Mouse (Mus musculus) cerebellum, adult 9-10 months (tissue): Measurements from ENCODE around the gene Gpx8.
A peak's percentile ranks its signal among the peaks of the same experiment; 100 is the strongest.
"Not testable (repeated sequence)": the region's sequence is repeated elsewhere in the genome, so short reads cannot be mapped to it uniquely, and the experiment has no call there.

Experiments used
- DNase-seq: peaks from one replicate; pipeline ENCODE4 v3.0.0; 2022

Gpx8 gene

DNA sequence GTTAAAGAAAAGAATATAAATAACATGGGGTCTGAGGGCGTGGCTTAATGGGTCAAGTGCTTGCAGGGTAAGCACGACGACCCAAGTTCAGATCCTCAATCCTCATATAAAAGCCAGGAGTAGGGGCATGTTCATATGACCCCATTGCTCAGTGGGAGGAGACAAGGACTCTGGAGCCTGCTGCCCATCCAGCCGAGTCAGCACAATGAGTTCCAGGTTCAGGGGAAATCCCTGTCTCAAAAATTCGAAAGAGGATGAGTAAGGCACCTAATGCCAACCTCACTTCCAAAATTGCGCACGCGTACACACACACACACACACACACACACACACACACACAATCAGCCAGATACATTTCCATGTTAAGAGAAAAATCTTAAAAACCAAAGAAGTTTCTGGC is 23.7 kb downstream of the Gpx8 start:
- DNase-seq, result no peak

- DNase-seq, result no peak
Observed at GRCm38 (mm10) chr13:113021521-113021920, 24.7 kb downstream of the Gpx8 start.

DNA sequence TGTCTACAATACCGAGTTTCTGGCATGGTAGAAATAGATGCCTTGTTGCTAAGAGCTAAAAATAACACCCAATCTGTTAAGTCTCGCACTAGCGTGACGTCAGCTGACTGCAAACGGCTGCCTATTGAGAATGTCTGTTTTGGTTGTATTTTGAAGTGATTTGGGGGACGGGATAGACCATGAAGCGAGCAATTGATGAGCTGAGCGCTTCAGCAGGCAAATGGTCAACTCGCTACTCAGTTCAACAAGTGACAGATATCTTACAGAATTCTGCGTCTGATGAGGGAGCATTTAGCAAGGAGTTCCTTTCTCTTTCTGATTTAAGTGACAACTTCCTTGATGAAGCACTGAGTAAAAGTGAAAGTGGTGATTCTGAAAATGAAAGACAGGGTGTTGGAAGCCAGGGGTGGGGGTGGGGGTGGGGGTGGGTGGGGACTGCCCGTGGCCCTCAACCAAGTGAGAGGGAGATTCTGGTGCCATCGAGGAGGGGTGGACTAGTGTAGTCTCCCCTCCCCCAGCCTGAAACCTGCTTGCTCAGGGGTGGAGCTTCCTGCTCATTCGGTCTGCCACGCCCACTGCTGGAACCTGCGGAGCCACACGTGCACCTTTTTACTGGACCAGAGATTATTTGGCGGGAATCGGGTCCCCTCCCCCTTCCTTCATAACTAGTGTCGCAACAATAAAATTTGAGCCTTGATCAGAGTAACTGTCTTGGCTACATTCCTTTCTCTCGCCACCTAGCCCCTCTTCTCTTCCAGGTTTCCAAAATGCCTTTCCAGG is 32.8 kb downstream of the Gpx8 start:
- not testable (repeated sequence) for DNase-seq

- no peak for DNase-seq
Observed at GRCm38 (mm10) chr13:113012683-113013082, 33.5 kb downstream of the Gpx8 start.

GRCm38 (mm10) chr13:113000576-113001318 is 45.5 kb downstream of the Gpx8 start:
- DNase-seq, result no peak

GRCm38 (mm10) chr13:113000090-113000489 is 46.1 kb downstream of the Gpx8 start:
- no peak for DNase-seq

DNA sequence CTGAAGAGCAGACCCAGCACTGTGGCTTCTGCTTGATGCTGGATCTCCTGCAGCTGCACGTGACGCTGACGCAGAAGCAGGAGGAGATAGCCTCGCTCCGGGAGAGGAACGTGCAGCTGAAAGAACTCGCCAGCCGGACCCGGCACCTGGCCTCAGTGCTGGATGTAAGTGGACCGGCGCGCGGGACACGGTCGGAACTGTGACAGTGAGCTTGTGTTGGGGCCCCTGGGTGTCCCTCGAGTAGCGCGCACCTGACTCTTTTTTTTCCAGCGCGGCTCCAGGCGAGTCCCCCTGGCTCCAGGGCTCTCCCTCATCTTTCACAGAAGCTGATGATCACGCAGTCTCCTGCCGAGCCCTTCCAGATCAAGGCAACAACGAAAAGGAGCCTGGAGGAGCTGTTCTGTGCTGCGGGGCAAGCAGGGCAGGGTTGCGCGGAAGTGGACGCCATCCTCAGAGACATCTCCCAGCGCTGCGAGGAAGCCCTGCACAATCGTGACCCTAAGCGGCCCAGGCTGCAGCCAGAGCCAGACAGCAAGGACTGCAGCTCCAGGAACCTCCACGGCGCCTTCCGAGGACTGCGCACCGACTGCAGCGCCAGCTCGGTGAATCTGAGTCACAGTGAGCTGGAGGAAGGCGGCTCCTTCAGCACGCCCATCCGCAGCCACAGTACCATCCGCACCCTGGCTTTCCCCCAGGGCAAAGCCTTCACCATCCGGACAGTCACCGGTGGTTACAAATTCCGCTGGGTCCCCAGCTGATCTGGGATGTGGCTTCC is 47.6 kb downstream of the Gpx8 start:
- no peak for DNase-seq

GRCm38 (mm10) chr13:112997369-112997768 is 48.8 kb downstream of the Gpx8 start:
- DNase-seq, result no peak

DNA sequence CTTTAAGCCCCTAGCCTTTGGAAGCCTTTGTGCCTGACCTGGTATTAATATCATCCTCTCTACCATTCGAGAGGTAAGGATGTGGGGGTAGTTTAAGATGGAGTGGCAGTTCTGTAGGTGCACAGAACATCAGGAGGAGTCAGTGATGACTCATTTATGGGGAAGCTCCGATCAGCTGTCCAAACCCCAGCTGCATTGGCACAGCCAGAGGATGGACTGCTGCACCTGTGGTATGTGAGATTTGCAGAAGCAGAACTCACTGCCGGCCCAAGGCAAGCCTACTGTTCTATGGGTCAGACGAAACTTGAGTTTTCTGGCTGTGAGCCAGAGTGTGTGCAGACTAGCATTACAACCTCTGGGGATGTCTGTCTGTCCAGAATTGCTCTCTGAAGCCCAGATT is 49.8 kb downstream of the Gpx8 start:
- DNase-seq, result no peak

- peak; percentile 31 for DNase-seq
Observed at GRCm38 (mm10) chr13:112994191-112994590, 52.0 kb downstream of the Gpx8 start.

DNA sequence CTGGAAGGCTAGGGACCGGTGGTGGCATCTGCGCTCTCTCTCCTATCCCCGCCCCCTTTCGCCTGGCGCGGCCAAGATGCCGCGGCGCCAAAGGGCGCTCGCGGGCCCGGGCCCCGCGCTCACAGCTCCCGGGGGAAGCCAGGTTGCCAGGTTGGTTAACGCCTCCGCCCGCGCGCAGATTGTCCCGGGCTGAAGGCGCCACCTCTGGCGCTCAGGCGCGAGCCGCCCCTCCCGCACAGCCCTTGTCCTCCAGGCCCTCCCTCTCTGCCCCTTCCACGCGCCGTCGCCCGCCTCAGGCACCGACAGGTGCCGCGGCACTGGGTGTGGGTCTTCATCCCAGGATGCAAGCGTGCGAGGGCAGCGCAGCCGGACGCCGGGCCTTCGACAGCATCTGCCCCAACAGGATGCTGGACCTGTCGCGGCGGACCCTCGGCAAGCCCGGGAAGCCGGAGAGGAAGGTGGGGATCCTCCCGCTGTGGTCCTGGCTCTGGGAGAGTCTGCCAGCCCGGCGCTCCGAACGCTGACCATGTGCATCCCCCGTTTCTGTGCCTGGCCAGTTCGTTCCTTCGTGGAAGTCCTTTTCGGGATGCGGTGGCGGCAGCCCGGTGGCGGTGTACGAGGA is 52.6 kb downstream of the Gpx8 start, which contains the start of gene Mcidas:
TSS of gene Mcidas (plus strand) at position 315 of the 622 bp plus-strand sequence.
- DNase-seq, result no peak
